Mouse (Mus musculus) liver, embryonic 14.5 days (tissue): Measurements from ENCODE around the gene Stam. TPM values are rescaled to one million over a fixed set of nuclear protein-coding genes. Genes with fewer than 3 reads are reported as not detected.
"Not testable (repeated sequence)": the region's sequence is repeated elsewhere in the genome, so short reads cannot be mapped to it uniquely, and the experiment has no call there.

Experiments used
- ATAC-seq: fragments of 200-750 bp; cut with Nextera tagmentation; 2 replicates; pipeline ENCODE4 v1.8.0; 2017; ENCODE audit warnings: moderate number of reproducible peaks, mild to moderate bottlenecking, moderate library complexity; ENCODE audit not compliant: insufficient read depth
- DNase-seq, 3 experiments: peaks; one replicate each; pipeline ENCODE4 v3.0.0-alpha.2; 2012 to 2013; ENCODE audit warnings: low read depth in 3 of 3, low spot score in 3 of 3
- H3K27ac ChIP-seq: fragments of 300-500 bp; sonication (generic); 2 replicates; pipeline ENCODE4 v1.5.1; 2014; ENCODE audit warnings: moderate library complexity, mild to moderate bottlenecking, control low read depth, inconsistent platforms
- H3K27me3 ChIP-seq: fragments of 300-500 bp; sonication (generic); 2 replicates; pipeline ENCODE4 v1.6.1; 2014; ENCODE audit warnings: mild to moderate bottlenecking, low read length, moderate library complexity; ENCODE audit not compliant: control insufficient read depth, insufficient read depth
- H3K36me3 ChIP-seq: fragments of 300-500 bp; sonication (generic); replicated peaks from 2 replicates; pipeline ENCODE4 v1.6.1; 2014; ENCODE audit warnings: low read depth; ENCODE audit not compliant: control insufficient read depth, insufficient read depth
- H3K4me1 ChIP-seq, 2 experiments: fragments of 200-500 bp in 1 of 2; fragments of 300-500 bp in 1 of 2; sonication (generic) in 1 of 2; replicated peaks; 2 replicates each; pipeline ENCODE4 v1.6.1; 2012 to 2014; ENCODE audit warnings: antibody characterized with exemption in 1 of 2, inconsistent platforms in 1 of 2, low read length in 1 of 2; ENCODE audit not compliant: control insufficient read depth in 2 of 2, insufficient read depth in 2 of 2
- H3K4me2 ChIP-seq: fragments of 300-500 bp; sonication (generic); 2 replicates; pipeline ENCODE4 v1.6.1; 2014; ENCODE audit warnings: low read depth, mild to moderate bottlenecking, control low read depth, moderate library complexity
- H3K4me3 ChIP-seq, 2 experiments: fragments of 200-500 bp in 1 of 2; fragments of 300-500 bp in 1 of 2; sonication (generic) in 1 of 2; 2 replicates each; pipeline ENCODE4 v1.5.1; 2012 to 2014; ENCODE audit warnings: low read depth in 2 of 2, low read length in 2 of 2, mild to moderate bottlenecking in 2 of 2, control low read depth in 1 of 2, inconsistent platforms in 1 of 2, moderate library complexity in 1 of 2; ENCODE audit not compliant: insufficient read depth in 1 of 2
- H3K9ac ChIP-seq: fragments of 300-500 bp; sonication (generic); replicated peaks from 2 replicates; pipeline ENCODE4 v1.6.1; 2014; ENCODE audit warnings: mild to moderate bottlenecking, control low read depth, moderate library complexity
- H3K9me3 ChIP-seq: fragments of 300-500 bp; sonication (generic); 2 replicates; pipeline ENCODE4 v1.6.1; 2016; ENCODE audit warnings: low read length, mixed read lengths; ENCODE audit not compliant: control insufficient read depth
- CTCF ChIP-seq: IDR thresholded peaks from 2 replicates; pipeline ENCODE4 v1.5.1; 2016; ENCODE audit warnings: antibody characterized with exemption, low read depth, control low read depth
- EP300 ChIP-seq: IDR thresholded peaks from 2 replicates; pipeline ENCODE4 v1.6.1; 2016; ENCODE audit warnings: antibody characterized with exemption, low read depth
- WGBS: fragments of 180-500 bp; shearing (Covaris S2); extraction: QIAGEN DNeasy Blood & Tissue Kit; methylation state at CpG from one replicate; pipeline ENCODE4 v1.1.7; 2014; ENCODE audit not compliant: insufficient replicate concordance; 5-methylcytosine and 5-hydroxymethylcytosine counted together
- polyA plus RNA-seq, 2 experiments: library from polyadenylated mRNA; depleted of rRNA in 1 of 2; stranded (reverse) in 1 of 2; unstranded in 1 of 2; fragments of >200 nt; fragmentation: Nextera tagmentation in 1 of 2; extraction: Ambion mirVana in 1 of 2; gene quantifications; 2 replicates each; pipeline versions ENCODE4 v1.2.1 to v1.2.3; 2012 to 2014

Stam gene
- polyA plus RNA-seq, 2 experiments = 10.4 to 24.8 TPM

DNA sequence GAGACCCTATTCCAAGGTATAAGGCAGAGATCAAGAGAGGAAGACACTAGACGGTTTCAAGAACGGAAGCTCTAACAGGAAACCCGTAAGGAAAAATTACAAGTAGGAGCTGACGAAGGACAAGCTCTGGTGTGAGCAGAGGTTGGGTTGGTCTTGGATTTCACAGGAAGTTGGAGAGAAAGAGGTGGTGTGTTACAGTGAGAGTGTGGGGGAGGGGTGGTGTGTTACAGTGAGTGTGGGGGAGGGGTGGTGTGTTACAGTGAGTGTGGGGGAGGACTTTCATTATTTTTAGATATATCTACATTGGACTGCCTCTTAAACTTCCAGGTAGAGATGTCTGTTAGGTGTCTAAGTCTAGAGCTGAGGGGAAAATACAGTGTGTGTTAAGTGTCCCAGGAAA, 116.8 kb downstream of the Stam start:
- DNase-seq = no peak
- Histone ChIP-seq H3K4me1 (peaks cover 4 to 13% of the 10 kb centered on the region in 2 experiments; a peak in 3 of 4 replicates), H3K9ac (no peak overlapping the region), H3K27ac (no peak overlapping the region), H3K9me3 (no peaks in the 10 kb centered on the region), H3K4me3 (no peak overlapping the region), H3K27me3 (no peaks in the 10 kb centered on the region), H3K36me3 (no peaks in the 10 kb centered on the region), H3K4me2 (peak overlapping the region; percentile 15)
- WGBS = 16% methylated on average over 4 of the region's 4 CpGs
- ATAC-seq = no peak; the same call in 1 of the 2 replicates
- TF ChIP-seq EP300 = no peak
- TF ChIP-seq CTCF = no peak

DNA sequence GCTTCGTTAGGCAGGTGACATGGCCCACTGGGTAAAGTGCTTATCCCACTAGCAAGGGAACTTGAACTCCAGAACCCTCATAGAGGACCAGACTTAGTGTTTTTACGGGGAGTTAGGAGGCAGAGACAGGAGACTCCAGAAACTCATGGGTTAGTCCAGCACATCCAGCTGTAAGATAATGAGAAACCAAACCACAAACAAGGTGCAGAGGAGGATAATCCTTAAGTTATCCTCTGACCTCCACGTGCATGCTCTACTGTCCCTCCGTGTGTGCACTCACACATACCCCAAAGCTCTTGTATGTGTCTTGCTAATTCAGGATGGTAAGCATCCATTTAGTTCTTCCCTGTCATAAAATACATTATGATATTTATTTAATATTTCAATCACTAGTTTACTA, 117.7 kb downstream of the Stam start:
- Histone ChIP-seq H3K4me2 (no peak overlapping the region), H3K9ac (no peak overlapping the region), H3K36me3 (no peaks in the 10 kb centered on the region), H3K27me3 (no peaks in the 10 kb centered on the region), H3K27ac (no peak overlapping the region), H3K9me3 (no peaks in the 10 kb centered on the region), H3K4me3 (no peak overlapping the region), H3K4me1 (peaks cover 4 to 13% of the 10 kb centered on the region in 2 experiments; a peak in 3 of 4 replicates)
- ATAC-seq = peak; percentile 61; the same call in 1 of the 2 replicates
- peak in 1 of 3 experiments; percentile 7 for DNase-seq
- 19% methylated on average over 4 of the region's 4 CpGs for WGBS
- TF ChIP-seq EP300 (no peak), CTCF (no peak)

DNA sequence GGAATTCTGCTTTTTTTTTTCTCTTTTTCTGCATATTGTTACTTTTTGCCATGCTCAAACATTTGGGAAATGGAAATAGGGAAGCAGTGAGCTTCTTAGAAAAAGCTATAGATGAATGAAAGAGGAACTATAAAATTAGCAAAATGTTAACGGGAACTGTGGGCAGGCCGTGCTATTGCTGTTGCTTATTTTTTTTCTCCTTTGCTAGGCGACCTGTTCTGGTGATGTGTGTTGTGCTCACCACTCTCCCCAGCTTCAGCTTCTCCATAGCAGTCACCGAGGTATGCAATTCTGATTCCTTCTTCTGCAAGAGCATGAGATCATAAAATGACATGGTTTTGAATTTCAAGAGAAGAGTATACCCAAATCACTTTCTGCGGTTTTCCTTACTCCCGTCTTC, 118.1 kb downstream of the Stam start:
- Histone ChIP-seq H3K9me3 (no peaks in the 10 kb centered on the region), H3K27ac (no peak overlapping the region), H3K4me3 (no peak overlapping the region), H3K36me3 (no peaks in the 10 kb centered on the region), H3K9ac (no peak overlapping the region), H3K4me1 (peaks cover 4 to 13% of the 10 kb centered on the region in 2 experiments; a peak in 3 of 4 replicates), H3K27me3 (no peaks in the 10 kb centered on the region), H3K4me2 (no peak overlapping the region)
- no peak for TF ChIP-seq EP300
- no peak for TF ChIP-seq CTCF
- no peak for ATAC-seq
- 39% methylated on average over 6 of the region's 6 CpGs for WGBS
- DNase-seq = peak in 1 of 3 experiments; percentile 20

DNA sequence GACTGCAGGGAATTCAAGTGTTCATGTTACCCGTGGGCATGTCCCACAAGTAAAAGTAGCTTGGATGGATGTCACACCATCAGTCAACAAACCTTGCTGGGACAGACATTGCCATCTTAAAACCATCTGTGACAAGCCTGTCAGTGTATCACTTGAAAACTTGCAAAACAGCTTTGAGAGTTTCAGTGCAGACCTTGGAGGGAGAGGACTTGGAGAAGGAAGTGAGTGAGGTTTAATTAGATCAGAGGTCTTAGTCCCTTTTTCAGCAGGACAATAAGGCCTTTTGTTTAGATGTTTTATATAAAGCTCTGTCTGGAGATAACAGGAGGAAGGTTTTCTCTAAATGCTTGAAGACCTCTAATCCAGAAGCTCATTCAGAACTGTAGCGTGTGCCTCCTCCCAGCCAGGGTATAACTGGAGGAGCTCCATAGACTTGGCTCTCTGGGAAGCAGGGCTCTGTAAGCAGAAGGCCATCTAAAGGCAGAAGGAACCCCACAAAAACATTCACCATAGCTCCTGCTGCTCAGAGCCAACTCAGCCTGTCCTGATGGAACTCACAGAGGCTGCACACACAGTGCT, 124.5 kb downstream of the Stam start:
- no CpG with 5 or more reads among the region's 2 CpGs for WGBS
- not testable (repeated sequence) for H3K4me2 ChIP-seq, H3K27me3 ChIP-seq, H3K4me3 ChIP-seq, H3K27ac ChIP-seq, H3K4me1 ChIP-seq, H3K9ac ChIP-seq, ATAC-seq, H3K9me3 ChIP-seq, DNase-seq, H3K36me3 ChIP-seq

Other genes with a start within 250 kb of the Stam start
- gene Hacd1, start 18.0 kb upstream of the Stam start, polyA plus RNA-seq (2012; rRNA removed) = 20.6 and 30.3 TPM in 2 replicates
- 58.0 and 60.7 TPM in 2 replicates for gene Hacd1, start 18.0 kb upstream of the Stam start, polyA plus RNA-seq (2014; fragmentation: Nextera tagmentation; extraction: Ambion mirVana)
- 0.05 and 0.06 TPM in 2 replicates for gene Tmem236, start 100.4 kb downstream of the Stam start, polyA plus RNA-seq (2012; rRNA removed)
- 0.06 and 0.09 TPM in 2 replicates for gene Tmem236, start 100.4 kb downstream of the Stam start, polyA plus RNA-seq (2014; fragmentation: Nextera tagmentation; extraction: Ambion mirVana)
- 3.9 and 5.6 TPM in 2 replicates for gene Mrc1, start 155.3 kb downstream of the Stam start, polyA plus RNA-seq (2012; rRNA removed)
- 8.1 and 8.3 TPM in 2 replicates for gene Mrc1, start 155.3 kb downstream of the Stam start, polyA plus RNA-seq (2014; fragmentation: Nextera tagmentation; extraction: Ambion mirVana)